Mouse (Mus musculus) C2C12 (cell line): Measurements from ENCODE around the gene Ankrd63.

Source experiments
- CEBPB ChIP-seq: IDR thresholded peaks from one replicate; pipeline ENCODE4 v1.6.1; 2011; ENCODE audit warnings: low read depth, mild to moderate bottlenecking, control low read depth, moderate library complexity
- CTCF ChIP-seq: IDR thresholded peaks from one replicate; pipeline ENCODE4 v1.5.1; 2011; ENCODE audit not compliant: control insufficient read depth, insufficient read depth, insufficient read length
- MAX ChIP-seq: IDR thresholded peaks from one replicate; pipeline ENCODE4 v1.6.1; 2011; ENCODE audit warnings: mild to moderate bottlenecking, control low read depth
- MYOD1 ChIP-seq: IDR thresholded peaks from one replicate; pipeline ENCODE4 v1.6.1; 2011; ENCODE audit warnings: low read depth; ENCODE audit not compliant: control insufficient read depth, insufficient read length
- MYOG ChIP-seq: IDR thresholded peaks from one replicate; pipeline ENCODE4 v1.6.1; 2011; ENCODE audit not compliant: control insufficient read depth, insufficient read length; ENCODE audit errors: extremely low read depth
- USF1 ChIP-seq: IDR thresholded peaks from one replicate; pipeline ENCODE4 v1.6.1; 2011; ENCODE audit warnings: low read depth, mild to moderate bottlenecking, control low read depth, moderate library complexity

DNA sequence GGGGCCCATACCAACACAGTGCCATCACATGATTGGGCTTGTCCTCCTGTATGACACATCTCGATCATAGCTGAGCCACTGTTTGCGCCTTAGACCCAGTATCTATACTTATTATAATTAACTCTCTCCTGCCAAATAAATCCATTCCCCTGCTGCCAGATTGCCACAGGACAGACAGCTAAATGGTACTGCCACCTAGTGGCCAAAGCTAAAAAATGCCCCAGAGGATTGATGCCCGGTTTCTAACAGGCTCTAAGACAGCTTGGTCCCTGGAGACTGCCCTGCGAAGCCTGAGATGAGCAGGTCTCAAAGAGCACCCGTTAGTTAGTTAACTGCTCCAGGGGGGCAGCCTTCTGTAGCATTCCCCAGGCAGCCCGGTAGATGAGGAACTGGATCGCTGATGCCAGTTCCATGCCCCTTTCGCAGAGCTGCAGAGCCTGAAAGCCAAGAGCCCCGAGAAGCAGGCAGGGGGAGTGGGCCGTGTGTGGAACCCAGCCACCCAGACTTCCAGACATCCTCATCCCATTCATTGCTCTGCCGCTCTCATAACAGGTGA, 8.0 kb downstream of the Ankrd63 start:
- TF ChIP-seq MYOD1 (no peak), CTCF (peak; percentile 26), USF1 (no peak), MAX (no peak), MYOG (no peak), CEBPB (no peak)
